Mouse (Mus musculus): ENCODE measurements around the gene Mlycd.

DNA sequence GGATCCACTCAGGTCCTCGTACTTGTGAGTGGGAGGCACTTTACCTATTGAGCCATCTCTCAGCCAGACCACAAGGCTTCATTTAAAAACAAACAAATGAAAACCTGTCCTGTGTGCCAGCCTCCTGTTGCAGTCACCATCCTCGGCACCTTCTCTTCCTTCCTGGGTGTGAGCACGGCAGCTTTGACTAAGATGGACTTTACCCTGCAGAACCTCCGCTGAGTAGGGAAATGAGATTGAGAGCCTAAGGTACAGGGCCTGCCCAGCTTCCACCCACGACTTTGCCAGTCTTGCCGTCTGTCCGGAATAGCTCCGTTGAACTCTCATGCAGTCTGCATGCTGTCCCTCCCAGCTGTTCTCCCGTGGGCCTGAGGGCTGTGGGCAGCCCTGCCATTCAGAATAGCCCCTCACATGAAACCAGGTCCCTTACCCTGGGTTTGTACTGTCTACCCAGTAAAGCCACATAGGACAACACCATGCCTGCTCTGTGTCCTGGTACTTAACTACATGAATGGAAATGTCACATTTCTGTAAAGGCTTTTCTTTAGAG is 5.5 kb downstream of the Mlycd start:
- no peak for TF ChIP-seq CHD2 (IDR thresholded peaks at IDR 0.05; ENCODE audit: low read depth, low read length)
- no peak for TF ChIP-seq HCFC1 (IDR thresholded peaks at IDR 0.05; ENCODE audit: borderline replicate concordance, insufficient read depth, low read length)
